ENCODE assay signal across 24 mouse cellular contexts in the genomic region with DNA sequence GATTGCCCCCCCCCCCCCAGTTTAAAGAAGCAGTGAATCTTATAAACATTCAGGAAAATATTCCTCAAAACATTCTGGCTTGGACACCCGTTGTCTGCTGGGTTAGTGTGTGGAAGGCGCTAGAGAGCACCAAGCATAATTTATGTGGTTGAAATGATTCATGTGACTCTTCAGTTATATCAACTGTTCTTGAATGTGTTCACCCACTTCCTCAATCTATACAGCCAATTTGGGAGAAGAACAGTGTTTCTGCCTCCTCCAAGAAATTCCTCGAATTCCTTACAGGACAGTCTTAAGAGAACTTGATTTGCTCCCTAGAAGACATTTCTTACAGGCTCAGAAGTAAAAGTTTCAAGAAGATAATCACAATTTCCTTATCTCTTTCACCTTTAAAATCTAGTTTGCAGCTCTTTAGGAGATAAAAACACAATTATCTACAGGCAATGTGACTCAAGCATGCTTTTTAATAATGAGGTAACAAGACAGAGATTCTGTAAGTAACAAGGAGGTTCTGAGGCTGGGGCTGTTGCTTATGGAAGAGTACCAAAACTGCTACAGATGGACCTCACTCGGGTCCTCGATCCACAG. TPM values are rescaled to one million over a fixed set of nuclear protein-coding genes. Genes with fewer than 3 reads are reported as not detected.
"Had no signal": no experiment of that assay in that cellular context is flagged by ENCODE, and none has a peak within 500 bp of the region (broad histone marks: within the 10 kb centered on the region; RNA-seq: fewer than 3 reads in every experiment).

No protein-coding gene starts in this region.

- H3K9me3 ChIP-seq: liver, embryonic 15.5 days; megakaryocyte, embryonic 14.5 days; midbrain, embryonic 10.5 days; midbrain, embryonic 13.5 days; midbrain, embryonic 15.5 days; neural tube, embryonic 13.5 days; neural tube, embryonic 15.5 days; stomach, embryonic 15.5 days had no signal

- H3K27ac ChIP-seq: liver, embryonic 15.5 days; macrophage; midbrain, embryonic 10.5 days; midbrain, embryonic 13.5 days; neural tube, embryonic 13.5 days; neural tube, embryonic 15.5 days; stomach, embryonic 15.5 days; stomach, postnatal 0 days had no signal

- H3K36me3 ChIP-seq: liver, embryonic 15.5 days; midbrain, embryonic 10.5 days; midbrain, embryonic 13.5 days; midbrain, embryonic 15.5 days; neural tube, embryonic 13.5 days; neural tube, embryonic 15.5 days; stomach, embryonic 15.5 days had no signal

- DNase-seq: liver, postnatal 0 days; lung, adult 2 months; lung, postnatal 10 days; retina, postnatal 1 day; right cerebral cortex, adult 18-20 months; right cerebral cortex, postnatal 25 days; right cerebral cortex, postnatal 4 days; thymus, adult 2 months; thymus, postnatal 25 days; thymus, postnatal 4 days had no signal

- H3K27me3 ChIP-seq: liver, embryonic 15.5 days; midbrain, embryonic 13.5 days; midbrain, embryonic 15.5 days; neural tube, embryonic 13.5 days; neural tube, embryonic 15.5 days; stomach, embryonic 15.5 days had no signal

- H3K9ac ChIP-seq: liver, embryonic 15.5 days; liver, postnatal 0 days; midbrain, embryonic 13.5 days; midbrain, embryonic 15.5 days; neural tube, embryonic 13.5 days; neural tube, embryonic 15.5 days; stomach, embryonic 15.5 days had no signal

- H3K4me2 ChIP-seq: liver, embryonic 15.5 days; midbrain, embryonic 13.5 days; midbrain, embryonic 15.5 days; neural tube, embryonic 13.5 days; neural tube, embryonic 15.5 days; stomach, embryonic 15.5 days had no signal

- H3K4me3 ChIP-seq: liver, embryonic 15.5 days; megakaryocyte, embryonic 14.5 days; midbrain, embryonic 10.5 days; midbrain, embryonic 13.5 days; midbrain, embryonic 15.5 days; myocyte; neural tube, embryonic 13.5 days; neural tube, embryonic 15.5 days; stomach, embryonic 15.5 days had no signal

- H3K4me1 ChIP-seq: liver, embryonic 15.5 days; megakaryocyte, embryonic 14.5 days; midbrain, embryonic 10.5 days; midbrain, embryonic 13.5 days; midbrain, embryonic 15.5 days; neural tube, embryonic 13.5 days; neural tube, embryonic 15.5 days; stomach, embryonic 15.5 days had no signal

- ATAC-seq: liver, postnatal 0 days had no signal

RNA-seq across cellular contexts. Expression of gene Pdcd1, which starts 34.1 kb away (rescaled TPM):
- total RNA-seq: megakaryocyte progenitor cell, adult 5-6 weeks had no signal
- polyA plus RNA-seq: macrophage; midbrain, embryonic 13.5 days; midbrain, embryonic 15.5 days; myocyte; neural tube, embryonic 11.5 days; neural tube, embryonic 15.5 days; stomach, postnatal 0 days; testis, adult 2 months had no signal
